Mouse (Mus musculus): ENCODE data around the gene Pin1rt1. TPM values are rescaled to one million over a fixed set of nuclear protein-coding genes. Genes with fewer than 3 reads are reported as not detected.

The Pin1rt1 gene
- polyA plus RNA-seq, 1 experiment, result not detected

GRCm38 (mm10) chr2:104677326-104677725 is 38.9 kb downstream of the Pin1rt1 start:
- H3K4me3 ChIP-seq (ENCODE audit: low read depth, low read length), result no peak overlapping the region
- TF ChIP-seq EP300 (IDR thresholded peaks at IDR 0.05; ENCODE audit: insufficient read depth, low read depth, low read length) (no peak), CTCF (IDR thresholded peaks at IDR 0.05; ENCODE audit: low read depth, low read length) (no peak), POLR2A (IDR thresholded peaks at IDR 0.05; ENCODE audit: insufficient read depth, low read length) (no peak)

DNA sequence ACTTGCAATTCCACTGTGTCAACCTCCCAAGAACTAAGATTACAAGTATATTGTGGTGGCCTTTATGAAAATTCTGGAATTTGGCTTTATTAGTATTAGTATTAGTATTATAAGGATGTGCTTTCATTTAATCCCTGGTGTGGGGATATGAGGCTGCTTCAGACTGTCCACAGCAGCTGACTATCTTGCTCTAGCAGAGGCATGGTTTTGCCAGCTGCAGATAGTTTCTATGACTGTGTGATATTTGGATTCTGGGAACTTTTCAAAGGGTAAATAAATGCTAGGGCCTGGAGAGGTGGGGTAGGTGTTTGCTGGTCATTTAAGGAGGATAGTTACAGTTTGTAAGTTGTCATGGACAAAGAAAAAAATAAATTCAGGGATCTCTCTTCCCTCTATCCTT is 44.5 kb downstream of the Pin1rt1 start:
- TF ChIP-seq POLR2A (IDR thresholded peaks at IDR 0.05; ENCODE audit: insufficient read depth, low read length), result no peak
- TF ChIP-seq CTCF (IDR thresholded peaks at IDR 0.05; ENCODE audit: low read depth, low read length), result no peak
- TF ChIP-seq EP300 (IDR thresholded peaks at IDR 0.05; ENCODE audit: insufficient read depth, low read depth, low read length), result no peak
- no peak overlapping the region for H3K9ac ChIP-seq (ENCODE audit: low read depth, poor library complexity, severe bottlenecking)

More at GRCm38 (mm10) chr2:104677326-104677725, 38.9 kb downstream of the Pin1rt1 start:
- H3K27ac ChIP-seq (ENCODE audit: insufficient read depth, low read length), result no peak overlapping the region
- no peaks in the 10 kb centered on the region for H3K27me3 ChIP-seq (ENCODE audit: control insufficient read depth, insufficient read depth, low read length, poor library complexity, severe bottlenecking)
- no peaks in the 10 kb centered on the region for H3K9me3 ChIP-seq (replicated peaks; ENCODE audit: control insufficient read depth, insufficient read depth, low read length, poor library complexity, severe bottlenecking)
- H3K36me3 ChIP-seq (ENCODE audit: control insufficient read depth, insufficient read depth, low read length, poor library complexity, severe bottlenecking), result no peaks in the 10 kb centered on the region
- no peaks in the 10 kb centered on the region for H3K4me1 ChIP-seq (ENCODE audit: control insufficient read depth, insufficient read depth, low read length)
- no peak overlapping the region for H3K9ac ChIP-seq (ENCODE audit: low read depth, poor library complexity, severe bottlenecking)

GRCm38 (mm10) chr2:104669122-104669804 is 46.9 kb downstream of the Pin1rt1 start:
- no peak overlapping the region for H3K4me3 ChIP-seq (ENCODE audit: low read depth, low read length)
- H3K27ac ChIP-seq (ENCODE audit: insufficient read depth, low read length), result no peak overlapping the region
- peaks cover 10% of the 10 kb centered on the region; the same call in 1 of the 2 replicates for H3K36me3 ChIP-seq (ENCODE audit: control insufficient read depth, insufficient read depth, low read length, poor library complexity, severe bottlenecking)
- peaks cover 2% of the 10 kb centered on the region for H3K4me1 ChIP-seq (ENCODE audit: control insufficient read depth, insufficient read depth, low read length)
- H3K9ac ChIP-seq (ENCODE audit: low read depth, poor library complexity, severe bottlenecking), result no peak overlapping the region
- H3K27me3 ChIP-seq (ENCODE audit: control insufficient read depth, insufficient read depth, low read length, poor library complexity, severe bottlenecking), result no peaks in the 10 kb centered on the region
- H3K9me3 ChIP-seq (replicated peaks; ENCODE audit: control insufficient read depth, insufficient read depth, low read length, poor library complexity, severe bottlenecking), result no peaks in the 10 kb centered on the region
- TF ChIP-seq POLR2A (IDR thresholded peaks at IDR 0.05; ENCODE audit: insufficient read depth, low read length), result no peak
- peak; percentile 11 for TF ChIP-seq CTCF (IDR thresholded peaks at IDR 0.05; ENCODE audit: low read depth, low read length)

More for the DNA sequence above, 44.5 kb downstream of the Pin1rt1 start:
- H3K27ac ChIP-seq (ENCODE audit: insufficient read depth, low read length), result no peak overlapping the region
- H3K4me3 ChIP-seq (ENCODE audit: low read depth, low read length), result no peak overlapping the region
- H3K9me3 ChIP-seq (replicated peaks; ENCODE audit: control insufficient read depth, insufficient read depth, low read length, poor library complexity, severe bottlenecking), result no peaks in the 10 kb centered on the region
- no peaks in the 10 kb centered on the region for H3K36me3 ChIP-seq (ENCODE audit: control insufficient read depth, insufficient read depth, low read length, poor library complexity, severe bottlenecking)
- peaks cover 2% of the 10 kb centered on the region for H3K4me1 ChIP-seq (ENCODE audit: control insufficient read depth, insufficient read depth, low read length)
- H3K27me3 ChIP-seq (ENCODE audit: control insufficient read depth, insufficient read depth, low read length, poor library complexity, severe bottlenecking), result no peaks in the 10 kb centered on the region

Other genes starting within 250 kb of the Pin1rt1 start
- gene Hipk3, start 221.9 kb downstream of the Pin1rt1 start, polyA plus RNA-seq (2011; ENCODE audit: insufficient read depth, insufficient read length, low read depth, missing spikeins), result 20.5 and 22.6 TPM in 2 replicates
- gene Cstf3, start 125.9 kb downstream of the Pin1rt1 start, polyA plus RNA-seq (2011; ENCODE audit: insufficient read depth, insufficient read length, low read depth, missing spikeins), result 78.4 and 85.7 TPM in 2 replicates
- gene Tcp11l1, start 4.2 kb downstream of the Pin1rt1 start, polyA plus RNA-seq (2011; ENCODE audit: insufficient read depth, insufficient read length, low read depth, missing spikeins), result 8.1 and 8.6 TPM in 2 replicates
- gene Depdc7, start 26.5 kb upstream of the Pin1rt1 start, polyA plus RNA-seq (2011; ENCODE audit: insufficient read depth, insufficient read length, low read depth, missing spikeins), result 7.9 and 8.0 TPM in 2 replicates
- gene Qser1, start 100.4 kb upstream of the Pin1rt1 start, polyA plus RNA-seq (2011; ENCODE audit: insufficient read depth, insufficient read length, low read depth, missing spikeins), result 47.6 and 49.5 TPM in 2 replicates
- 62.0 and 64.3 TPM in 2 replicates for gene Prrg4, start 133.5 kb upstream of the Pin1rt1 start, polyA plus RNA-seq (2011; ENCODE audit: insufficient read depth, insufficient read length, low read depth, missing spikeins)
- 5.9 and 10.5 TPM in 2 replicates for gene Ccdc73, start 151.4 kb upstream of the Pin1rt1 start, polyA plus RNA-seq (2011; ENCODE audit: insufficient read depth, insufficient read length, low read depth, missing spikeins)